Mouse (Mus musculus): ENCODE results near the gene Gm10031.

The Gm10031 gene

GRCm38 (mm10) chr1:156539787-156540560, 16.2 kb downstream of the Gm10031 start:
- DNase-seq (ENCODE audit: low read depth, low spot score): no peak

- no peak for DNase-seq (ENCODE audit: low read depth, low spot score)
These were observed 20.2 kb downstream of the Gm10031 start for GRCm38 (mm10) chr1:156543999-156544398.

- peak; percentile 79 for DNase-seq (ENCODE audit: low read depth, low spot score)
These were observed 34.5 kb downstream of the Gm10031 start, which contains the start of gene Abl2 for GRCm38 (mm10) chr1:156558024-156558930. Gene Abl2 (plus strand): TSS chr1:156558786.

GRCm38 (mm10) chr1:156558950-156559640, 35.3 kb downstream of the Gm10031 start:
- no peak for DNase-seq (ENCODE audit: low read depth, low spot score)

- no peak for DNase-seq (ENCODE audit: low read depth, low spot score)
These were observed 35.8 kb downstream of the Gm10031 start for GRCm38 (mm10) chr1:156559641-156560020.

- no peak for DNase-seq (ENCODE audit: low read depth, low spot score)
These were observed 36.7 kb downstream of the Gm10031 start for GRCm38 (mm10) chr1:156560500-156560899.

GRCm38 (mm10) chr1:156565328-156565727, 41.5 kb downstream of the Gm10031 start:
- no peak for DNase-seq (ENCODE audit: low read depth, low spot score)

- DNase-seq (ENCODE audit: low read depth, low spot score): no peak
These were observed 42.3 kb downstream of the Gm10031 start for GRCm38 (mm10) chr1:156566132-156566531.

GRCm38 (mm10) chr1:156569615-156570014, 45.8 kb downstream of the Gm10031 start:
- no peak for DNase-seq (ENCODE audit: low read depth, low spot score)

GRCm38 (mm10) chr1:156572952-156573351, 49.1 kb downstream of the Gm10031 start:
- DNase-seq (ENCODE audit: low read depth, low spot score): no peak

Measured in skeletal muscle tissue, adult 2 months (tissue).